Mouse (Mus musculus) thymus, adult 2 months (tissue): ENCODE data around the gene Preb. TPM values are rescaled to one million over a fixed set of nuclear protein-coding genes. Genes with fewer than 3 reads are reported as not detected.

Experiments used
- DNase-seq: peaks from one replicate; pipeline ENCODE4 v3.0.0; 2021
- H3K27ac ChIP-seq: fragments of 200-500 bp; 2 replicates; pipeline ENCODE4 v1.5.1; 2012; ENCODE audit warnings: low read length, control low read depth; ENCODE audit not compliant: control insufficient read depth, insufficient read depth
- H3K27me3 ChIP-seq: fragments of 200-500 bp; 2 replicates; pipeline ENCODE4 v1.6.1; 2012; ENCODE audit warnings: mild to moderate bottlenecking, low read length, moderate library complexity, mixed read lengths; ENCODE audit not compliant: control insufficient read depth, insufficient read depth
- H3K36me3 ChIP-seq: fragments of 200-500 bp; 2 replicates; pipeline ENCODE4 v1.6.1; 2012; ENCODE audit warnings: mild to moderate bottlenecking, low read length, moderate library complexity; ENCODE audit not compliant: control insufficient read depth, insufficient read depth
- H3K4me1 ChIP-seq: fragments of 200-500 bp; replicated peaks from 2 replicates; pipeline ENCODE4 v1.6.1; 2012; ENCODE audit warnings: low read length; ENCODE audit not compliant: control insufficient read depth, insufficient read depth
- H3K4me3 ChIP-seq: fragments of 200-500 bp; 2 replicates; pipeline ENCODE4 v1.5.1; 2012; ENCODE audit warnings: mild to moderate bottlenecking, low read length, control low read depth, moderate library complexity; ENCODE audit not compliant: control insufficient read depth, insufficient read depth
- CTCF ChIP-seq: fragments of 200-500 bp; IDR thresholded peaks from 2 replicates; pipeline ENCODE4 v1.5.1; 2012; ENCODE audit warnings: mild to moderate bottlenecking, control low read depth, low read length, moderate library complexity, borderline replicate concordance; ENCODE audit not compliant: control insufficient read depth, poor library complexity, insufficient read depth; ENCODE audit errors: extremely low read depth
- POLR2A ChIP-seq: fragments of 200-500 bp; IDR thresholded peaks from 2 replicates; pipeline ENCODE4 v1.6.1; 2012; ENCODE audit warnings: mild to moderate bottlenecking, low read length, control low read depth, moderate library complexity; ENCODE audit not compliant: control insufficient read depth, poor library complexity, insufficient read depth; ENCODE audit errors: extremely low read depth
- WGBS: fragments of 180-500 bp; shearing (Covaris S2); methylation state at CpG from one replicate; pipeline ENCODE4 v1.1.7; 2018; 5-methylcytosine and 5-hydroxymethylcytosine counted together
- polyA plus RNA-seq: library from polyadenylated mRNA; depleted of rRNA; stranded (reverse); fragments of >200 nt; gene quantifications from 2 replicates; pipeline ENCODE4 v1.2.3, GENCODE M21; 2012

The Preb gene
- polyA plus RNA-seq, 1 experiment: 419 TPM

DNA sequence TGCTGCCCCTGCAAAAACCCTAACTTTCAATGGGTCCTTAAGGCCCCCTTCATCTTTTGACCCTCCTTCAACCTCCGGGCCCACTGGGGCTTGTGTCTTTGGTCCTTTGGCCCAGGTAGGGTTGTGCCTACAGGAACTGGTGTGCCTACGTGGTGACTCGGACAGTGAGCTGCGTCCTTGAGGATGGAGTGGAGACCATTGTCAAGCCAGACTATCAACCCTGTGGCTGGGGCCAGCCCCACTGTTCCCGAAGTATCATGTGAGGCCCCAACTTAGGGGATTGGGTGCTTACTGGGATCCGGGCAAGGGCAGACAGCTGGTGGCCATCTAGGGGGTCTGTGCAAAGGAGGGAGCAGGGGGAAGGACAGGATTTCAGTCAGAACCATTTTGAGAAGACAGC is 45.3 kb downstream of the Preb start:
- 33% methylated on average over 6 of the region's 6 CpGs for WGBS
- TF ChIP-seq CTCF (no peak), POLR2A (no peak)
- peak overlapping the region; percentile 66 for H3K27ac ChIP-seq
- no peaks in the 10 kb centered on the region for H3K27me3 ChIP-seq
- H3K36me3 ChIP-seq: no peaks in the 10 kb centered on the region
- DNase-seq: peak; percentile 35
- H3K4me1 ChIP-seq: peaks cover 36% of the 10 kb centered on the region
- H3K4me3 ChIP-seq: peak overlapping the region; percentile 32

GRCm38 (mm10) chr5:30914101-30914635 is 46.0 kb downstream of the Preb start:
- WGBS: 21% methylated on average over 7 of the region's 7 CpGs

DNA sequence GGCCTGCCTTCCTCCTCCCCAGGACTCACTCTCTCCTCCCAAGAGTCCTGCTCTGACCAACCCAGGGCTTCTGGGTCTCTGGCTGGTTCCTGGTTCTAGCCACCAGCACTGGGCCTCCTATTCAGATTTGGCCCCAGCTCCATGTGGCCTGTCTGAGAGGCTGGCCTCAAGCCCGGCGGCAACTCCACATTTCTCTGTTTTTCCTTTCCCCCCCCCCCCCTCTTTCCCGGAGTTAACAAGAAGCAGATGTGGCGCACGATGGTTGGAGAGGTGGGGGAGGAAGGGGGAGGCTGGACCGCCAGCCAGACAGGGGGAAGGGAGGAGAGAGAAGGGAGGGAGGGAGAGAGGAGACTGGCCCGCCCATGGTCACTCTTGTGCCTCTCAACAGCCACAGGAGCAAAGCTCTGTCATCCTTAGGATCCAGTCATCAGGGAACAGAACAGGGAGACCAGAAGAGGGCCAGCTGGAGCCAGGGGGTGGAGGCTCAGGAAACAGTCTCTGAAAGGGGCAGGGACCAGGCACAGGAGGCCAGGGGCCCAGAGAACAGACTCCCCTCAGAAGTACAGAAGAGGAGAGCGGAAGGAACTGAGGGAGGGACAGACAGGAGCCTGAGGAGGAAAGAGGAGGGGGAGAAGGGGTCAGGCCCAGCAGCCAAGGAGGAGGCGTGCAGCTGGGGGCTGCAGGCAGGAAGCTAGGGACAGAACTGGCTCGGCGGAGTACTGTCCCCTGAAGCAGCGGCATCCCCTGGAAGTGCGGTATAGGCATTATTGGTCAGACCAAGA is 46.9 kb downstream of the Preb start, which contains the start of gene Emilin1:
Gene Emilin1, plus strand, starts transcription at position 343 of the 782 bp plus-strand sequence.
- WGBS: 12% methylated on average over 13 of the region's 13 CpGs
- Histone ChIP-seq H3K27ac (peak within 1 kb of the TSS; percentile 66), H3K4me3 (peak within 1 kb of the TSS; percentile 50), H3K27me3 (no peaks in the 10 kb centered on the region), H3K36me3 (no peaks in the 10 kb centered on the region), H3K4me1 (peaks cover 45% of the 10 kb centered on the region)
- TF ChIP-seq CTCF: no peak
- TF ChIP-seq POLR2A: 0 out of 2 replicates have a peak, but pooled peaks have one; percentile 29
- DNase-seq: peak; percentile 41

More at GRCm38 (mm10) chr5:30914101-30914635, 46.0 kb downstream of the Preb start:
- no peaks in the 10 kb centered on the region for H3K36me3 ChIP-seq
- peak overlapping the region; percentile 66 for H3K27ac ChIP-seq
- peak overlapping the region; percentile 50 for H3K4me3 ChIP-seq
- no peak for TF ChIP-seq CTCF
- TF ChIP-seq POLR2A: 0 out of 2 replicates have a peak, but pooled peaks have one; percentile 23
- no peak for DNase-seq
- no peaks in the 10 kb centered on the region for H3K27me3 ChIP-seq
- H3K4me1 ChIP-seq: peaks cover 36% of the 10 kb centered on the region

DNA sequence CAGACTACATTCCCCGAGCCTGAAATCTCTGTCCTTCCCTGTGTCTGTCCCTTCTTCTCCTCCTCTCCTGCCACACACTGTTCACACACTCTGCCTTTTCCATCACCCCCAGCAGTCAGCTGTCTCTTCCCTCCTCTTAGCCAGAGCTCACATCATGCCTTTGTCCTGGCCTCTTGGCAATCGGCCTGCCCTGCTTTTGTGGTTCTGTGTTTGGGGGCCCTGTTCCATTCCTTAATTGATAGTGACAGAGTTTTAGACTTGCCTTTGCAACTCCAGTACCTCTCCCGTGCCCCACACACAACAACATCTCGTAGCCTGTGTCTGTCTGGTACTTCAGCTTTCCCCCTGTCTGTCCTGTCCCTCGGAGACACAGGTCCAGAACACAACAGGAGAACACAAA is 48.0 kb downstream of the Preb start:
- Histone ChIP-seq H3K4me3 (no peak overlapping the region), H3K36me3 (no peaks in the 10 kb centered on the region), H3K4me1 (peaks cover 49% of the 10 kb centered on the region), H3K27ac (peak overlapping the region; percentile 10; the same call in 1 of the 2 replicates), H3K27me3 (no peaks in the 10 kb centered on the region)
- 86% methylated on average over 5 of the region's 5 CpGs for WGBS
- no peak for DNase-seq
- TF ChIP-seq POLR2A (no peak), CTCF (no peak)

GRCm38 (mm10) chr5:30910481-30910880 is 49.7 kb downstream of the Preb start:
- Histone ChIP-seq H3K4me1 (peaks cover 50% of the 10 kb centered on the region), H3K27ac (no peak overlapping the region), H3K36me3 (no peaks in the 10 kb centered on the region), H3K4me3 (no peak overlapping the region), H3K27me3 (no peaks in the 10 kb centered on the region)
- TF ChIP-seq POLR2A (no peak), CTCF (no peak)
- no peak for DNase-seq

DNA sequence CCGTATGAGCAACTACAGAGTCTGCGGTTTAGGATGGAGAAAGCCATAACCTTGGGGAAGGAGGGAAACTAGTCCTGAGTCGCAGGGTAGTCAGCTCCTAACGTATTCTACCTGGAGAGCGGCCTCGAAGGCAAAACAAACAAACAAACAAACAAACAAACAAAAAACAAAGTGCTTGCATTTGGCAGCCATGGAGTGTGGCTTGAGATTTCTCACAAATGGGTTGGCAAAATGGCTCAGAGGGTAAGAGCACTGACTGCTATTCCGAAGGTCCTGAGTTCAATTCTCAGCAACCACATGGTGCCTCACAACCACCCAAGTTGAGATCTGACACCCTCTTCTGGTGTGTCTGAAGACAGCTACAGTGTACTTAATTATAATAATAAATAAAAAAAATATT is 50.3 kb downstream of the Preb start:
- Histone ChIP-seq H3K36me3 (peaks cover 2% of the 10 kb centered on the region), H3K27me3 (no peaks in the 10 kb centered on the region), H3K4me3 (no peak overlapping the region), H3K4me1 (peaks cover 44% of the 10 kb centered on the region), H3K27ac (no peak overlapping the region)
- no peak for DNase-seq
- no peak for TF ChIP-seq POLR2A
- TF ChIP-seq CTCF: no peak
- WGBS: 96% methylated on average over 7 of the region's 7 CpGs

- Histone ChIP-seq H3K4me3 (no peak overlapping the region), H3K27me3 (no peaks in the 10 kb centered on the region), H3K27ac (no peak overlapping the region), H3K36me3 (peaks cover 8% of the 10 kb centered on the region), H3K4me1 (peaks cover 38% of the 10 kb centered on the region)
- no peak for DNase-seq
- TF ChIP-seq CTCF: no peak
- no peak for TF ChIP-seq POLR2A
- WGBS: 76% methylated on average over 7 of the region's 7 CpGs
Observed at GRCm38 (mm10) chr5:30909300-30909659, 50.9 kb downstream of the Preb start.
